Mouse (Mus musculus): Measurements from ENCODE around the gene Prkar1b.

DNA sequence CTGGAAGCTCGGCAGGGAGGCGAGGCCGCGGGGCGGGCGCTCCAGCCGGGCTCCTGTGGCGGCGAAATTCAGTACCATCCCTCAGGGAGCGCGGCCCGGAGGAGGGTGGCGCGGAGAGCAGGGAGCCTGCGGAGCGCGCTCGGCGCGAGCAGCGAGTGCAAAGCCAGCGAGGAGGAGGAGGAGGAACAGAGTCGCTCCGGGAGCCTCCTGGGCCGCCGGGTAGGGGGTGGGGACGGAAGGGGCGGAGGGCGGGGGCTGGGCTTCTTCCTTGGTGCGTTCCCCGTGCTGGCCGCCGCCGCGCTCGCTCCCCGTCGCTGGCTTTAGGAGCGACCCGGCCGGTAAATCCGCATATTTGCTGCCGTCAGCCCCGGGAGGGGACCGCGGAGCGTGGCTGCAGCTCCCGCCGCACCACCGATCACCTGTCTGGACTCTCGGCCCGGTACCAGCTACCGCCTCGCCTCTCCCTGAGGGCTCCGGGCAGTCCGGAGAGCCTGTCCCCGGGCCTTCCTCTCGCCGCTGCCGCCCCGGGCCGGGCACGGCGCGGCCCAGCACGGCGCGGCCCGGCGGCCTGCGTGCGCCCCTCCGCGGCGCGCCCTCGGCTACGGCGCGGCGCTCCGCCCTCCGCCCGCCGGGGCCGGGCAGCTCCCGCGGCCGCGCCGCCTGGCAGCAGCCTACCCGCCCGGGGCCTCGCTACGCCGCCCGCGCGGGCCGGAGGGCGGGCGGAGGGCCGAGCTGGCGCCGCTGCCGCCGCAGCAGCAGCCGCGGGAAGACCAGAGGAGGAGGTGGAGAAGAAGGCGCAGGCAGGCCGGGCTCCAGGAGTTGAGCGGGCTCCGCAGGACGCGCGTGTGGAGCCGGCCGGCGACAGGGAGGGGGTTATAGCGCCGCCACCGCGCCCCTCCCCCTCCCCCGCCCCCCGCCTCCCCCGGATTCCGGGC is 154.7 kb downstream of the Prkar1b start:
- TF ChIP-seq CTCF (IDR thresholded peaks at IDR 0.05; ENCODE audit: low read depth, low read length) (no peak), POLR2A (IDR thresholded peaks at IDR 0.05; ENCODE audit: extremely low read depth, insufficient read depth, low read length) (peak; percentile 81)

Data from liver, adult 2 months (tissue).